Mouse (Mus musculus) midbrain, embryonic 14.5 days (tissue): ENCODE measurements at regions not wholly inside any gene's neighbourhood (a gene's known extent, or its start where the extent isn't known, plus 50 kb on each side); places are given as distances from the start of the nearest gene placed in this dataset.

Source experiments
- ATAC-seq: fragments of 200-750 bp; cut with Nextera tagmentation; 2 replicates; pipeline ENCODE4 v1.8.0; 2017; ENCODE audit warnings: moderate number of reproducible peaks, moderate library complexity; ENCODE audit not compliant: low FRiP score, low TSS enrichment
- DNase-seq: peaks from one replicate; pipeline ENCODE4 v3.0.0-alpha.2; 2015
- H3K27ac ChIP-seq: fragments of 300-500 bp; sonication (generic); replicated peaks from 2 replicates; pipeline ENCODE4 v1.5.1; 2014; ENCODE audit warnings: mild to moderate bottlenecking, low read depth, low read length, moderate library complexity
- H3K27me3 ChIP-seq: fragments of 300-500 bp; sonication (generic); 2 replicates; pipeline ENCODE4 v1.6.1; 2014; ENCODE audit warnings: low read length, control low read depth, mixed read lengths; ENCODE audit not compliant: control insufficient read depth, insufficient read depth
- H3K36me3 ChIP-seq: fragments of 300-500 bp; sonication (generic); 2 replicates; pipeline ENCODE4 v1.6.1; 2014; ENCODE audit warnings: low read length, control low read depth; ENCODE audit not compliant: control insufficient read depth, insufficient read depth
- H3K4me1 ChIP-seq: fragments of 300-500 bp; sonication (generic); 2 replicates; pipeline ENCODE4 v1.6.1; 2014; ENCODE audit warnings: mild to moderate bottlenecking, antibody characterized with exemption, low read length, control low read depth; ENCODE audit not compliant: control insufficient read depth, insufficient read depth
- H3K4me2 ChIP-seq: fragments of 300-500 bp; sonication (generic); 2 replicates; pipeline ENCODE4 v1.6.1; 2014; ENCODE audit warnings: mild to moderate bottlenecking, low read length, moderate library complexity
- H3K4me3 ChIP-seq: fragments of 300-500 bp; sonication (generic); replicated peaks from 2 replicates; pipeline ENCODE4 v1.5.1; 2014; ENCODE audit warnings: low read depth, low read length
- H3K9ac ChIP-seq: fragments of 300-500 bp; sonication (generic); replicated peaks from 2 replicates; pipeline ENCODE4 v1.6.1; 2014; ENCODE audit warnings: mild to moderate bottlenecking, low read length, moderate library complexity
- H3K9me3 ChIP-seq: fragments of 300-500 bp; sonication (generic); 2 replicates; pipeline ENCODE4 v1.6.1; 2016; ENCODE audit warnings: low read length, control low read depth, mixed read lengths; ENCODE audit not compliant: control insufficient read depth
- WGBS: fragments of 180-500 bp; shearing (Covaris S2); extraction: QIAGEN DNeasy Blood & Tissue Kit; methylation state at CpG from one replicate; pipeline ENCODE4 v1.1.7; 2014; 5-methylcytosine and 5-hydroxymethylcytosine counted together

GRCm38 (mm10) chr12:7192591-7192990 is 784.9 kb upstream of the Apob start:
- Histone ChIP-seq H3K9me3 (no peaks in the 10 kb centered on the region), H3K4me3 (no peak overlapping the region), H3K36me3 (no peaks in the 10 kb centered on the region), H3K27ac (no peak overlapping the region), H3K4me2 (no peak overlapping the region), H3K27me3 (no peaks in the 10 kb centered on the region), H3K9ac (no peak overlapping the region), H3K4me1 (no peaks in the 10 kb centered on the region)
- 80% methylated on average over 3 of the region's 3 CpGs for WGBS
- ATAC-seq (no peak), DNase-seq (no peak)

GRCm38 (mm10) chr12:7198098-7198497 is 779.4 kb upstream of the Apob start:
- no peaks in the 10 kb centered on the region for H3K9me3 ChIP-seq
- no peak overlapping the region for H3K4me3 ChIP-seq
- ATAC-seq (no peak), DNase-seq (no peak)
- H3K27me3 ChIP-seq: no peaks in the 10 kb centered on the region
- H3K4me2 ChIP-seq: no peak overlapping the region
- no peak overlapping the region for H3K9ac ChIP-seq
- H3K36me3 ChIP-seq: no peaks in the 10 kb centered on the region
- H3K4me1 ChIP-seq: no peaks in the 10 kb centered on the region
- no peak overlapping the region for H3K27ac ChIP-seq

GRCm38 (mm10) chr12:7200879-7201278 is 776.6 kb upstream of the Apob start:
- Histone ChIP-seq H3K4me1 (no peaks in the 10 kb centered on the region), H3K4me2 (no peak overlapping the region), H3K27ac (no peak overlapping the region), H3K4me3 (no peak overlapping the region), H3K27me3 (no peaks in the 10 kb centered on the region), H3K9me3 (no peaks in the 10 kb centered on the region), H3K36me3 (no peaks in the 10 kb centered on the region), H3K9ac (no peak overlapping the region)
- no peak for DNase-seq
- 74% methylated on average over 1 of the region's 1 CpGs for WGBS
- ATAC-seq: no peak

DNA sequence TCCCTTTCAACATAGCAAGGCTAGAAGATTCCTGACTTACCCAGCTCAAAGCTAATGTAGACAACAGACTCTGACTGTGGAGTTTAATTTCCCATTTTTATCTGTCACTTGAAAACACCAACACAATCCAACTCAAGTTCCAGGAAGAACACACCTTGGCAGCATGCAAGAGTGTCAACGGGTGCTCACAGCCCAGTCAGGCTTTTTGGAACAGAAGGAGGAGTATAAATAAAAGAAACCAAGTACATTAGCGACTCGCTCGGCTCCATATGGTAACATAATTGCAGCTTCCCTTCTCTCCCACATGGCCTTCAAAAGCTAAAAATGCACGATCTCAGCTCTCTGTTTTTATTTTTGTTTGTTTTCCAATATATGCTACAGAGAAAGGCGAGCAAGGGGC is 761.8 kb upstream of the Apob start:
- ATAC-seq (no peak), DNase-seq (no peak)
- no peak overlapping the region for H3K9ac ChIP-seq
- H3K4me3 ChIP-seq: no peak overlapping the region
- H3K4me2 ChIP-seq: no peak overlapping the region
- H3K27ac ChIP-seq: no peak overlapping the region
- no peaks in the 10 kb centered on the region for H3K36me3 ChIP-seq
- H3K4me1 ChIP-seq: no peaks in the 10 kb centered on the region
- 90% methylated on average over 6 of the region's 6 CpGs for WGBS
- H3K27me3 ChIP-seq: no peaks in the 10 kb centered on the region
- no peaks in the 10 kb centered on the region for H3K9me3 ChIP-seq

DNA sequence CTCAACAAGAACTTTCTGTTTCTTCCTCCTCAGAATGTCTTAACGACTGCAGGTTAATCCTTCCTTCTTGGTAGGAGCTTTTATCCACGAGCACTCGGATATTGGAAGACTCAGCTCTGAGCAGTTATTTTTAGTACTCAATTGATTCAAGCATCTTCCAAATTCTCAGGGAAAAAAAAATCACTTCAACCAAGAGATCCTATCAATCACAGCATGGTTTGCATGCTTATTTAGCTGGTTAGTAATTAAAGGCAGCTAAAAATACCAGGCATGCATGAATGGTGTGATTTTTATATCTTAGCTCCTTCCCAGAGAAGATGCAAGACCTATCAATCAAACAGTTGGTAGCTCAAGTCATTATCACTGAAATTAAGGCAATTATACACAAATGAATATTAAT is 759.9 kb upstream of the Apob start:
- Histone ChIP-seq H3K9me3 (no peaks in the 10 kb centered on the region), H3K27ac (no peak overlapping the region), H3K4me3 (no peak overlapping the region), H3K4me2 (no peak overlapping the region), H3K27me3 (no peaks in the 10 kb centered on the region), H3K36me3 (no peaks in the 10 kb centered on the region), H3K9ac (no peak overlapping the region), H3K4me1 (no peaks in the 10 kb centered on the region)
- WGBS: 21% methylated on average over 3 of the region's 3 CpGs
- DNase-seq (no peak), ATAC-seq (no peak)

DNA sequence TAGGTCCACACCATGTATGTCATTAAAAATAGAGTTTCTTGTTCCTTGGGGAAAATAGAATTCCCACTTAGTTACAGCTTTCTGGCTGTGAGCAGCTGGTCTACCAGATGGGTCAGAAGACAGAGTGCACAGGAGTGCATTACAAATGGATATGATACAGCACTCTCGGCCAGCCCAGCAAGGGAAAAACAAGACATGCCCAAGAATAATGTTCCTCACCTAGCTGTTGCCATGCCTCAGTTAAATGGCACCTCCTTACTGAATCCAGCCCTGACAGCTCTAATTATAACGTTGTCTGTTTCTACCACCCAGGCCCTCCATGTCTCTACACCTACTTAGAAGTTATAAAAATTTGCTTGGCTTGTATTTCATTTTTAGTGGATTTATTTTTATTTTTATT is 749.3 kb upstream of the Apob start:
- DNase-seq: no peak
- 56% methylated on average over 2 of the region's 2 CpGs for WGBS
- Histone ChIP-seq H3K27ac (no peak overlapping the region), H3K36me3 (no peaks in the 10 kb centered on the region), H3K9ac (no peak overlapping the region), H3K27me3 (no peaks in the 10 kb centered on the region), H3K9me3 (no peaks in the 10 kb centered on the region), H3K4me3 (no peak overlapping the region), H3K4me1 (no peaks in the 10 kb centered on the region), H3K4me2 (no peak overlapping the region)
- no peak for ATAC-seq

GRCm38 (mm10) chr12:7228541-7229225 is 748.8 kb upstream of the Apob start:
- WGBS: 56% methylated on average over 9 of the region's 9 CpGs
- Histone ChIP-seq H3K9me3 (no peaks in the 10 kb centered on the region), H3K4me1 (no peaks in the 10 kb centered on the region), H3K36me3 (no peaks in the 10 kb centered on the region), H3K27ac (no peak overlapping the region), H3K27me3 (no peaks in the 10 kb centered on the region), H3K4me2 (no peak overlapping the region), H3K9ac (no peak overlapping the region), H3K4me3 (no peak overlapping the region)
- no peak for ATAC-seq
- DNase-seq: no peak

DNA sequence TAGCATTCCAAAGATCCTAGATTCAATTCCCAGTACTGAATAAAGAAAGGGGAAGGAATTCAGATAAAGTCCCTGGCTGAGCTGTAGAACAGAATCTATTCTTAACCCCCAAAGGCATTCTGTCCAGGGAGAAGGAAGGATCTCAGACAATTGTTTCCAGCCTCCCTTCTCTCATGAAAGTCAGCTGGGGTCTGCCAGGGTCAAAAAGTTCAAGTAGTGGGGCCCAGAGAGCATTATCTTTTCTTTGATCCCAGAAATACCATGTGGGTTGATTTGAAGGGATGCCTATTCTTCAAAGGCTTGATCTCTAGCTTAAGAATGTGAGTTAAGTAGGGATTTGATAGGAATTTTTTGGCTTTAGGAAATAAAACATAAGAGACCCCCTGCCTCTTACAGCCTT is 727.1 kb upstream of the Apob start:
- no peak for ATAC-seq
- Histone ChIP-seq H3K27me3 (no peaks in the 10 kb centered on the region), H3K4me2 (no peak overlapping the region), H3K4me1 (no peaks in the 10 kb centered on the region), H3K9ac (no peak overlapping the region), H3K27ac (no peak overlapping the region), H3K36me3 (no peaks in the 10 kb centered on the region), H3K4me3 (no peak overlapping the region), H3K9me3 (no peaks in the 10 kb centered on the region)
- DNase-seq: peak; percentile 15

GRCm38 (mm10) chr12:7270587-7270986 is 706.9 kb upstream of the Apob start:
- ATAC-seq: no peak
- Histone ChIP-seq H3K9me3 (no peaks in the 10 kb centered on the region), H3K36me3 (no peaks in the 10 kb centered on the region), H3K9ac (no peak overlapping the region), H3K27ac (no peak overlapping the region), H3K4me1 (no peaks in the 10 kb centered on the region), H3K4me3 (no peak overlapping the region), H3K4me2 (no peak overlapping the region), H3K27me3 (no peaks in the 10 kb centered on the region)
- 87% methylated on average over 1 of the region's 1 CpGs for WGBS
- DNase-seq: no peak
